Mouse (Mus musculus): ENCODE measurements around the gene Myt1l.

DNA sequence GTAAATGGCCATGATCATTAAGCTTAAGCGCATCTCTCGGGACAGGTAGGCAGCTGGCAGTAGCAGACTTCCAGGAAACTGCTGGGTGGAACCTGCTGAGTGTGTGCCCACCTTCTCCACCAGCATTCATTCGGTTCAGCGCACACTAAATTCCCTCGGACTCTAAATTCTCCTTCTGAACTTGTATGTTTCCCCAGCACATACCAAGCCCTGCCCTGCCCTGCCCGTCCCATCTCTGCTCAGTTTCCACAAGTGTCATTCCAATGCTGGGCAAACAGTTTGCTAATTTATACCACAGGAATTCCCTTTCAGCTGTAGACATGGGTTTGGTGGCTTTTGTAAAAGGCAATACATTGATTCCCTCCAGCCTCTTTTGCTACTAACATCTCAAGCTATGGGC lies 436.8 kb downstream of the Myt1l start:
- TF ChIP-seq CTCF (IDR thresholded peaks at IDR 0.05; ENCODE audit: insufficient read depth, low read depth, low read length) = no peak
- TF ChIP-seq POLR2A (IDR thresholded peaks at IDR 0.05; ENCODE audit: insufficient read depth, low read depth, low read length) = no peak
